Comparison of ENCODE assay signal across 8 mouse cellular contexts in genomic region chr7:125393228-125393627, GRCm38 (mm10). TPM values are rescaled to one million over a fixed set of nuclear protein-coding genes. Genes with fewer than 3 reads are reported as not detected.
DNase-seq lines count a peak whose midpoint lies in the region; ATAC-seq and TF ChIP-seq lines count a peak whose summit lies in the region.

No protein-coding gene starts in this region.

- 2% methylated on average over 16 of the region's 16 CpGs for WGBS in forebrain, postnatal 0 days
- whole genome bisulfite sequencing in liver, embryonic 11.5 days, result 2% methylated on average over 16 of the region's 16 CpGs

- ATAC-seq in forebrain, postnatal 0 days, result peak; percentile 73
- ATAC-seq in liver, embryonic 11.5 days (replicated peaks; ENCODE audit: low FRiP score), result peak; percentile 22
- no peak for ATAC-seq in inflammation-experienced regulatory T-cells, adult 6 months

- H3K9me3 ChIP-seq in forebrain, postnatal 0 days (ENCODE audit: low read length), result no peaks in the 10 kb centered on the region
- no peaks in the 10 kb centered on the region for H3K9me3 ChIP-seq in liver, embryonic 11.5 days (ENCODE audit: control insufficient read depth, low read length)

- peak overlapping the region; percentile 79 for H3K4me2 ChIP-seq in forebrain, postnatal 0 days (ENCODE audit: low read depth)
- peak overlapping the region; percentile 76 for H3K4me2 ChIP-seq in liver, embryonic 11.5 days

- peaks cover 2% of the 10 kb centered on the region; the same call in 1 of the 2 replicates for H3K4me1 ChIP-seq in brown adipose tissue, adult 24 weeks (ENCODE audit: control insufficient read depth, insufficient read depth, insufficient read length, low read length)
- no peaks in the 10 kb centered on the region for H3K4me1 ChIP-seq in forebrain, postnatal 0 days (ENCODE audit: insufficient read depth)
- H3K4me1 ChIP-seq in liver, embryonic 11.5 days (replicated peaks; ENCODE audit: control insufficient read depth, insufficient read depth, low read length), result peaks cover 2% of the 10 kb centered on the region; the same call in 1 of the 2 replicates

- H3K36me3 ChIP-seq in forebrain, postnatal 0 days (ENCODE audit: insufficient read depth), result no peaks in the 10 kb centered on the region
- H3K36me3 ChIP-seq in liver, embryonic 11.5 days (ENCODE audit: control insufficient read depth, insufficient read depth, low read length), result no peaks in the 10 kb centered on the region

- no peaks in the 10 kb centered on the region for H3K27me3 ChIP-seq in forebrain, postnatal 0 days (ENCODE audit: insufficient read depth, low read length)
- 0 out of 2 replicates have a peak, but pooled peaks cover 2% of the 10 kb centered on the region for H3K27me3 ChIP-seq in liver, embryonic 11.5 days (replicated peaks; ENCODE audit: control insufficient read depth, insufficient read depth, low read length)

- H3K4me3 ChIP-seq in layer of hippocampus, adult 2 months, result peak overlapping the region; percentile 54
- 0 out of 2 replicates have a peak overlapping the region, but pooled peaks have one; percentile 2 for H3K4me3 ChIP-seq in brown adipose tissue, adult 24 weeks (ENCODE audit: insufficient read depth, low read depth, low read length)
- peak overlapping the region; percentile 47 for H3K4me3 ChIP-seq in forebrain, postnatal 0 days (ENCODE audit: low read depth, low read length)
- peak overlapping the region; percentile 49 for H3K4me3 ChIP-seq in liver, embryonic 11.5 days (ENCODE audit: low read depth, low read length)

- no peak for TF ChIP-seq CTCF in layer of hippocampus, adult 2 months (conservative IDR thresholded peaks at IDR 0.05)
- no peak for TF ChIP-seq CTCF in forebrain, postnatal 0 days (IDR thresholded peaks at IDR 0.05; ENCODE audit: low read depth)

- peak overlapping the region; percentile 49 for H3K9ac ChIP-seq in forebrain, postnatal 0 days
- peak overlapping the region; percentile 51; the same call in 1 of the 2 replicates for H3K9ac ChIP-seq in liver, embryonic 11.5 days (ENCODE audit: low read depth, low read length)

- peak overlapping the region; percentile 72 for H3K27ac ChIP-seq in layer of hippocampus, adult 2 months
- no peak overlapping the region for H3K27ac ChIP-seq in brown adipose tissue, adult 24 weeks (replicated peaks; ENCODE audit: low read depth, low read length)
- peak overlapping the region; percentile 67 for H3K27ac ChIP-seq in forebrain, postnatal 0 days (ENCODE audit: low read depth, low read length)
- H3K27ac ChIP-seq in liver, embryonic 11.5 days (ENCODE audit: low read depth, low read length), result no peak overlapping the region

- DNase-seq in layer of hippocampus, adult 2 months (ENCODE audit: low spot score in 2 of 2), result no peak
- no peak for DNase-seq in layer of hippocampus, adult 11-12 months (ENCODE audit: low spot score)
- DNase-seq in forebrain, postnatal 0 days, result no peak
- DNase-seq in liver, embryonic 11.5 days (ENCODE audit: low spot score), result no peak
- DNase-seq in right cerebral cortex, postnatal 4 days, result peak; percentile 13
- DNase-seq in adrenal gland, adult 18-20 months (ENCODE audit: low spot score in 2 of 2), result no peak

RNA-seq across cellular contexts. Expression of gene Kdm8, which starts 51.2 kb away (rescaled TPM):
- 1 to 10 TPM; 3.8 to 4.5 TPM for total RNA-seq in layer of hippocampus, adult 2 months (2021)
- polyA plus RNA-seq in brown adipose tissue, adult 24 weeks (2012; ENCODE audit: insufficient read depth, insufficient read length, missing spikeins), result 2.4 and 3.1 TPM in 2 replicates
- 4.7 and 6.9 TPM in 2 replicates for total RNA-seq in forebrain, postnatal 0 days (2014; rRNA removed)
- 1.9 and 3.1 TPM in 2 replicates for polyA plus RNA-seq in forebrain, postnatal 0 days (2015; fragmentation: Nextera tagmentation; extraction: Ambion mirVana)
- 14.8 and 15.2 TPM in 2 replicates for polyA plus RNA-seq in liver, embryonic 11.5 days (2014; fragmentation: Nextera tagmentation; extraction: Ambion mirVana)
- 1 to 10 TPM; 2.6 to 4.1 TPM for total RNA-seq in adrenal gland, adult 18-20 months (2021)
- polyA plus RNA-seq in inflammation-experienced regulatory T-cells, adult 6 months (2017; shearing (Covaris generic)), result 1 to 10 TPM; 2.4 to 7.3 (median 4.5) TPM

Comparison
In these comparisons a context has a peak if more than half of its experiments do, and no peak if none do; other contexts are left out.
1. H3K27ac ChIP-seq: peak in layer of hippocampus, adult 2 months (single experiment) and forebrain, postnatal 0 days (single experiment); none in brown adipose tissue, adult 24 weeks (single experiment) and liver, embryonic 11.5 days (single experiment).
2. H3K4me3 ChIP-seq: peak in every context shown above with its lines; median percentile 54 in layer of hippocampus, adult 2 months; 49 in liver, embryonic 11.5 days; 47 in forebrain, postnatal 0 days; 2 in brown adipose tissue, adult 24 weeks.